Mouse (Mus musculus) stomach, embryonic 15.5 days (tissue): ENCODE measurements around the gene Ubl4a. TPM values are rescaled to one million over a fixed set of nuclear protein-coding genes. Genes with fewer than 3 reads are reported as not detected.

Experiments used
- ATAC-seq: fragments of 200-750 bp; cut with Nextera tagmentation; 2 replicates; pipeline ENCODE4 v1.8.0; 2017; ENCODE audit warnings: low read depth, moderate number of reproducible peaks, moderate TSS enrichment; ENCODE audit not compliant: insufficient read depth, low FRiP score
- H3K27ac ChIP-seq: fragments of 300-500 bp; sonication (generic); 2 replicates; pipeline ENCODE4 v1.5.1; 2015; ENCODE audit warnings: mild to moderate bottlenecking, inconsistent platforms
- H3K27me3 ChIP-seq: fragments of 300-500 bp; sonication (generic); replicated peaks from 2 replicates; pipeline ENCODE4 v1.6.1; 2015; ENCODE audit warnings: inconsistent platforms
- H3K36me3 ChIP-seq: fragments of 300-500 bp; sonication (generic); 2 replicates; pipeline ENCODE4 v1.6.1; 2015; ENCODE audit warnings: inconsistent platforms
- H3K4me1 ChIP-seq: fragments of 300-500 bp; sonication (generic); 2 replicates; pipeline ENCODE4 v1.6.1; 2015; ENCODE audit warnings: inconsistent platforms
- H3K4me2 ChIP-seq: fragments of 300-500 bp; sonication (generic); 2 replicates; pipeline ENCODE4 v1.6.1; 2015; ENCODE audit warnings: mild to moderate bottlenecking, inconsistent platforms
- H3K4me3 ChIP-seq: fragments of 300-500 bp; sonication (generic); replicated peaks from 2 replicates; pipeline ENCODE4 v1.5.1; 2015; ENCODE audit warnings: inconsistent platforms
- H3K9ac ChIP-seq: fragments of 300-500 bp; sonication (generic); 2 replicates; pipeline ENCODE4 v1.6.1; 2015; ENCODE audit warnings: inconsistent platforms
- H3K9me3 ChIP-seq: fragments of 300-500 bp; sonication (generic); 2 replicates; pipeline ENCODE4 v1.6.1; 2016; ENCODE audit warnings: inconsistent platforms
- WGBS: fragments of 180-500 bp; shearing (Covaris S2); methylation state at CpG from one replicate; pipeline ENCODE4 v1.1.7; 2015; 5-methylcytosine and 5-hydroxymethylcytosine counted together
- microRNA-seq: library from miRNA; unstranded; fragments of <30 nt; microRNA quantifications from one replicate; pipeline ENCODE4, GENCODE M21; 2016
- polyA plus RNA-seq: library from polyadenylated mRNA; unstranded; fragments of >200 nt; fragmentation: Nextera tagmentation; extraction: Ambion mirVana; gene quantifications from 2 replicates; pipeline ENCODE4 v1.2.1, GENCODE M21; 2015

Gene Ubl4a
- polyA plus RNA-seq, 1 experiment from 2014 or later = 63.3 TPM

GRCm38 (mm10) chrX:74353467-74353770 is 19.6 kb downstream of the Ubl4a start, which contains the start of gene Lage3:
Lage3 (minus strand) TSS chrX:74353618.
- no peaks in the 10 kb centered on the region for H3K27me3 ChIP-seq
- H3K4me1 ChIP-seq = no peaks in the 10 kb centered on the region
- H3K9ac ChIP-seq = peak within 1 kb of the TSS; percentile 25; the same call in 1 of the 2 replicates
- H3K4me3 ChIP-seq = peak within 1 kb of the TSS; percentile 45
- 9% methylated on average over 13 of the region's 22 CpGs for WGBS
- peak; percentile 82 for ATAC-seq
- H3K9me3 ChIP-seq = no peaks in the 10 kb centered on the region
- peak within 1 kb of the TSS; percentile 26; the same call in 1 of the 2 replicates for H3K27ac ChIP-seq
- H3K4me2 ChIP-seq = peak within 1 kb of the TSS; percentile 56
- no peaks in the 10 kb centered on the region for H3K36me3 ChIP-seq

GRCm38 (mm10) chrX:74352645-74353466 is 20.2 kb downstream of the Ubl4a start:
- H3K4me3 ChIP-seq = peak overlapping the region; percentile 45
- no peaks in the 10 kb centered on the region for H3K27me3 ChIP-seq
- H3K4me2 ChIP-seq = peak overlapping the region; percentile 56
- peak overlapping the region; percentile 25; the same call in 1 of the 2 replicates for H3K9ac ChIP-seq
- H3K27ac ChIP-seq = peak overlapping the region; percentile 26; the same call in 1 of the 2 replicates
- H3K36me3 ChIP-seq = no peaks in the 10 kb centered on the region
- H3K9me3 ChIP-seq = no peaks in the 10 kb centered on the region
- WGBS = 26% methylated on average over 13 of the region's 13 CpGs
- H3K4me1 ChIP-seq = no peaks in the 10 kb centered on the region
- ATAC-seq = no peak; the same call in 1 of the 2 replicates

- WGBS = 25% methylated on average over 2 of the region's 2 CpGs
- Histone ChIP-seq H3K36me3 (no peaks in the 10 kb centered on the region), H3K4me2 (peak overlapping the region; percentile 66), H3K4me1 (0 out of 2 replicates have a peak, but pooled peaks cover 2% of the 10 kb centered on the region), H3K4me3 (peak overlapping the region; percentile 45; the same call in 1 of the 2 replicates), H3K27me3 (no peaks in the 10 kb centered on the region), H3K9me3 (no peaks in the 10 kb centered on the region), H3K9ac (no peak overlapping the region), H3K27ac (no peak overlapping the region; the same call in 1 of the 2 replicates)
- no peak for ATAC-seq
Observed at GRCm38 (mm10) chrX:74330166-74330930, 42.7 kb downstream of the Ubl4a start.

- Histone ChIP-seq H3K36me3 (no peaks in the 10 kb centered on the region), H3K4me2 (peak overlapping the region; percentile 66), H3K9me3 (no peaks in the 10 kb centered on the region), H3K4me1 (0 out of 2 replicates have a peak, but pooled peaks cover 2% of the 10 kb centered on the region), H3K9ac (peak overlapping the region; percentile 29), H3K27me3 (no peaks in the 10 kb centered on the region), H3K27ac (no peak overlapping the region; the same call in 1 of the 2 replicates), H3K4me3 (peak overlapping the region; percentile 45)
- 0 out of 2 replicates have a peak, but pooled peaks have one; percentile 10 for ATAC-seq
- WGBS = 21% methylated on average over 10 of the region's 10 CpGs
Observed at GRCm38 (mm10) chrX:74329215-74329671, 43.8 kb downstream of the Ubl4a start.

- Histone ChIP-seq H3K9me3 (no peaks in the 10 kb centered on the region), H3K27me3 (no peaks in the 10 kb centered on the region), H3K9ac (peak within 1 kb of the TSS; percentile 29), H3K27ac (peak within 1 kb of the TSS; percentile 63; the same call in 1 of the 2 replicates), H3K36me3 (no peaks in the 10 kb centered on the region), H3K4me1 (0 out of 2 replicates have a peak, but pooled peaks cover 2% of the 10 kb centered on the region), H3K4me2 (peak within 1 kb of the TSS; percentile 66), H3K4me3 (peak within 1 kb of the TSS; percentile 45)
- ATAC-seq = peak; percentile 93
- WGBS = 18% methylated on average over 15 of the region's 30 CpGs
Observed at GRCm38 (mm10) chrX:74328725-74329161, 44.3 kb downstream of the Ubl4a start, which contains the start of gene Plxna3. Plxna3 (plus strand) TSS chrX:74329066.

Small RNAs within 50 kb of the gene (microRNA-seq; reads per million reads assigned to microRNA genes)
- not detected for gene Mir7092

Other genes with a start within 250 kb of the Ubl4a start
- gene Opn1mw, start 245.8 kb downstream of the Ubl4a start, polyA plus RNA-seq = not detected in 2 replicates
- 12.3 and 12.4 TPM in 2 replicates for gene Mecp2, start 237.9 kb downstream of the Ubl4a start, polyA plus RNA-seq
- gene Tex28, start 205.4 kb downstream of the Ubl4a start, polyA plus RNA-seq = not detected in 2 replicates
- gene Tktl1, start 196.0 kb downstream of the Ubl4a start, polyA plus RNA-seq = not detected in 2 replicates
- 346 and 386 TPM in 2 replicates for gene Flna, start 123.4 kb downstream of the Ubl4a start, polyA plus RNA-seq
- gene Emd, start 118.5 kb downstream of the Ubl4a start, polyA plus RNA-seq = 22.0 and 25.5 TPM in 2 replicates
- 643 and 895 TPM in 2 replicates for gene Rpl10, start 102.4 kb downstream of the Ubl4a start, polyA plus RNA-seq
- 79.5 and 86.1 TPM in 2 replicates for gene Taz, start 91.3 kb downstream of the Ubl4a start, polyA plus RNA-seq
- 15.7 and 17.5 TPM in 2 replicates for gene Dnase1l1, start 90.9 kb downstream of the Ubl4a start, polyA plus RNA-seq
- 130 and 132 TPM in 2 replicates for gene Atp6ap1, start 76.1 kb downstream of the Ubl4a start, polyA plus RNA-seq
- 190 and 196 TPM in 2 replicates for gene Gdi1, start 68.2 kb downstream of the Ubl4a start, polyA plus RNA-seq
- gene Fam50a, start 60.2 kb downstream of the Ubl4a start, polyA plus RNA-seq = 58.1 and 63.1 TPM in 2 replicates
- gene Plxna3, start 44.2 kb downstream of the Ubl4a start, polyA plus RNA-seq = 12.4 and 13.5 TPM in 2 replicates
- gene Lage3, start 19.6 kb downstream of the Ubl4a start, polyA plus RNA-seq = 95.8 and 107 TPM in 2 replicates
- 17.8 and 17.9 TPM in 2 replicates for gene Slc10a3, start 131 bp upstream of the Ubl4a start, polyA plus RNA-seq
- 36.0 and 36.1 TPM in 2 replicates for gene Fam3a, start 20.1 kb upstream of the Ubl4a start, polyA plus RNA-seq
- 19.9 and 20.1 TPM in 2 replicates for gene Ikbkg, start 20.1 kb upstream of the Ubl4a start, polyA plus RNA-seq
- 71.1 and 76.5 TPM in 2 replicates for gene G6pdx, start 56.0 kb upstream of the Ubl4a start, polyA plus RNA-seq
- gene Gm6880, start 108.2 kb upstream of the Ubl4a start, polyA plus RNA-seq = not detected in 2 replicates
- not detected in 2 replicates for gene Olfr1326-ps1, start 201.7 kb upstream of the Ubl4a start, polyA plus RNA-seq
- gene Olfr1325, start 219.5 kb upstream of the Ubl4a start, polyA plus RNA-seq = not detected in 2 replicates